Mouse (Mus musculus): ENCODE data around the gene Fbxw7. TPM values are rescaled to one million over a fixed set of nuclear protein-coding genes. Genes with fewer than 3 reads are reported as not detected.

Gene Fbxw7
- polyA plus RNA-seq, 1 experiment from 2014 or later, result 39.3 TPM

DNA sequence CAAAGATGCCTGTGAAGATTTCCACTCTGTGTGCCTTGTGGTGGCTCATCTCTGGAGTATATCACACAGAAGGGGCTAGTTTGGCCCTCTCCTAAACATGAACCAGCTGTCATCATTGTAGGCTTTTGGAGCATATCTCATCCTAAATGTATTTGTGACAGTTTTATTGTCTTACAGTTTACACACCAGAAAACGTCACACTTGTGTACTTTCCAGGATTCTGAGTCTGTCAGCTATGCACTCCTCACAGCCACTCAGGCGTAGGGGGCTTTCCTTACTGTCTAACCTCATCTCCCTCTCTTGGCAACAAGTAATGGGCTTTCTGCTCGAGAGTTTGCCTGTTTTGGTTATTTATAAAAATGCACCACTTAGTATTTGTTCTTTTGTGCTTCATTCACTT is 50.6 kb downstream of the Fbxw7 start:
- Histone ChIP-seq H3K4me3 (ENCODE audit: low read length) (no peak overlapping the region), H3K4me2 (ENCODE audit: low read length) (no peak overlapping the region), H3K4me1 (ENCODE audit: control insufficient read depth, insufficient read depth, low read depth, low read length) (no peaks in the 10 kb centered on the region), H3K27ac (ENCODE audit: low read depth, low read length) (no peak overlapping the region), H3K9me3 (ENCODE audit: control insufficient read depth, low read length) (no peaks in the 10 kb centered on the region), H3K36me3 (ENCODE audit: control insufficient read depth, insufficient read depth, low read length) (no peaks in the 10 kb centered on the region), H3K9ac (ENCODE audit: low read depth, low read length) (no peak overlapping the region), H3K27me3 (replicated peaks; ENCODE audit: control insufficient read depth, insufficient read depth, low read length) (no peaks in the 10 kb centered on the region)
- no peak for ATAC-seq
- 72% methylated on average over 3 of the region's 3 CpGs for WGBS

DNA sequence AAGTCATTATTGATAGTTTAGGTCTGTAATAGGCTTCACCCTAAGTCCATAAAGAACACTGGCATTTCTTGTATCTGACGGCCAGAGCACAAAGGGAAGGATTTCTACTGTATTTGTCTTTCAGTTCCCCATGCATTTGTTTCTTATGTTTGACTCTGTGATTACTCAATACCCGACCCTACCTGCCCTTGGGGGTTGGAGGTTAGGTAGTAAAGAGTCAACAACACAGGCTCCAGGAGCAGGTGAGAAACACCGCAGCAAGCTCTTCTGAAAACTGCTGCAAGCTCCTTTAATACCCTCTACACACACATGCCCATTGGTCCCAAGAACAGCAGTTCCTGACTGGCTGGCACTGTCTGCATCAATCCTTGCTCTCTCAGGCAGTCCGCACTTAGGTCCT is 51.8 kb downstream of the Fbxw7 start:
- Histone ChIP-seq H3K9ac (ENCODE audit: low read depth, low read length) (no peak overlapping the region), H3K27me3 (replicated peaks; ENCODE audit: control insufficient read depth, insufficient read depth, low read length) (no peaks in the 10 kb centered on the region), H3K4me2 (ENCODE audit: low read length) (no peak overlapping the region), H3K4me3 (ENCODE audit: low read length) (no peak overlapping the region), H3K9me3 (ENCODE audit: control insufficient read depth, low read length) (no peaks in the 10 kb centered on the region), H3K36me3 (ENCODE audit: control insufficient read depth, insufficient read depth, low read length) (no peaks in the 10 kb centered on the region), H3K27ac (ENCODE audit: low read depth, low read length) (no peak overlapping the region), H3K4me1 (ENCODE audit: control insufficient read depth, insufficient read depth, low read depth, low read length) (no peaks in the 10 kb centered on the region)
- ATAC-seq, result no peak
- 74% methylated on average over 4 of the region's 4 CpGs for WGBS

DNA sequence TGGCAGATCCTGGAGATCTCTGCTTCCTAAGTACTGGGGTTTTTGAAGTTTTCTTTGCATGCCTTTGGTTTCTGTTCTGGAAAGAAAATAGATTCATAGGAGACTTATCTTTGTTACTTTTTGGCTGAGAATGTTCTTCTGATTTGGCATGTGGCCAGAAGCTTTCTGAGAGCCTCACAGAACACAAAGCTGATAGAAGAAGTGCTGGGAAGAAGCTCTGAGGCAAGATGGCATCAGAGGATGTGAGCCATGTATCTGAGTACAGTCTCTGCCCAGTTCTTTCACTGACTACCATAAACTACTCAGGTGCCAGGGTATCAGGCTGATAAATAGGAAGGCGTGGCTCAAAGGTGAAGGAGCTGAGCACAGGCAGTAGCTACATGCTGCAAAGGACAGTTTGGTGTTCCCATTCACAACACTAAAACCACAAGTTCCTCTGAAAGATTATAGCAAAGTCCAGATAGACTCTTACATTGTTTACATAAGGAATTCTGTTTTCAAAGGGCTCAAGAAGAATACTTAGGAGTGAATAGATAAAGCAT is 52.4 kb downstream of the Fbxw7 start:
- no peaks in the 10 kb centered on the region for H3K4me1 ChIP-seq (ENCODE audit: control insufficient read depth, insufficient read depth, low read depth, low read length)
- no peak overlapping the region for H3K4me3 ChIP-seq (ENCODE audit: low read length)
- no peaks in the 10 kb centered on the region for H3K27me3 ChIP-seq (replicated peaks; ENCODE audit: control insufficient read depth, insufficient read depth, low read length)
- no peaks in the 10 kb centered on the region for H3K36me3 ChIP-seq (ENCODE audit: control insufficient read depth, insufficient read depth, low read length)
- H3K9me3 ChIP-seq (ENCODE audit: control insufficient read depth, low read length), result no peaks in the 10 kb centered on the region
- H3K4me2 ChIP-seq (ENCODE audit: low read length), result no peak overlapping the region
- 97% methylated on average over 1 of the region's 1 CpGs for WGBS
- H3K9ac ChIP-seq (ENCODE audit: low read depth, low read length), result no peak overlapping the region
- H3K27ac ChIP-seq (ENCODE audit: low read depth, low read length), result no peak overlapping the region
- ATAC-seq, result no peak

DNA sequence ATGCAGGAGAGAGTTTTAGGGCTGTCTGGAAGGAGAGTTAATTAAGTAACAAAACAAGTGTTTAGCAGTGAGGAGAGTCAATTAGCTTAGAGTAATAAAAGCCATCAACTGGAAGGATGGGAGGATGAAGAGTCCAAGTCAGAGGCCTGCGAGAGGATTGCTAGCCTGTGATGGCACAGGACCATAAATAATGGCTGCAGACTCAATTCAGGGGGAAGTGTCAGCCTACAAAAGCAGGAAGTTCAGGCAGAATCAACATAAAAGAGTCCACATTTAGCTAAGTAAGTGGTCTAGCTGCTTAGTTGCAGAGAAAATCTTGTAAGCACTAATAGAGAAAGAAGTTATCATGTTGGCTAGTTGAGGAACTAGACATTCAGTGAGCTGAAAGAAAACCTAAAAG is 52.9 kb downstream of the Fbxw7 start:
- no peak overlapping the region for H3K27ac ChIP-seq (ENCODE audit: low read depth, low read length)
- no peaks in the 10 kb centered on the region for H3K27me3 ChIP-seq (replicated peaks; ENCODE audit: control insufficient read depth, insufficient read depth, low read length)
- WGBS, result 27% methylated on average over 1 of the region's 1 CpGs
- no peak for ATAC-seq
- no peak overlapping the region for H3K4me2 ChIP-seq (ENCODE audit: low read length)
- no peaks in the 10 kb centered on the region for H3K9me3 ChIP-seq (ENCODE audit: control insufficient read depth, low read length)
- H3K4me3 ChIP-seq (ENCODE audit: low read length), result no peak overlapping the region
- H3K9ac ChIP-seq (ENCODE audit: low read depth, low read length), result no peak overlapping the region
- H3K36me3 ChIP-seq (ENCODE audit: control insufficient read depth, insufficient read depth, low read length), result no peaks in the 10 kb centered on the region
- H3K4me1 ChIP-seq (ENCODE audit: control insufficient read depth, insufficient read depth, low read depth, low read length), result no peaks in the 10 kb centered on the region

DNA sequence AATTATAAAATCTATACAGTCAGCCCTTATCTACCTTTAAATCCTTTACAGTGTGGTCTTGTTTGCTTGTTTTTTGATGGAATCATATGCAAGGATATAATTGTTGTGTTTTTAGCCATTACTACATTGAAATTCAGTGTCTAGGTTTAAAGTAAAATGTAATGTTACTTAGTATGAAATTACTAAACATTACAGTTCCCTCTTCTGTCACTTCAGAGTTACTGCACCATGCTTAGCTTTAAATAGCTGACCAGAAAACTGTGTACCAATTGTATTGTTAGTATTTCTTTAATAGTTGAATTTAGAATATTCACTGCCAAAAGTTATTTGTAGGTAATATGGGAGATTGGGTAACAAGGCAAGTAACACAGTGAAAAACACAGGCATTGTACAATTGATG is 55.1 kb downstream of the Fbxw7 start:
- Histone ChIP-seq H3K9ac (ENCODE audit: low read depth, low read length) (no peak overlapping the region), H3K4me1 (ENCODE audit: control insufficient read depth, insufficient read depth, low read depth, low read length) (no peaks in the 10 kb centered on the region), H3K27ac (ENCODE audit: low read depth, low read length) (no peak overlapping the region), H3K4me3 (ENCODE audit: low read length) (no peak overlapping the region), H3K27me3 (replicated peaks; ENCODE audit: control insufficient read depth, insufficient read depth, low read length) (no peaks in the 10 kb centered on the region), H3K36me3 (ENCODE audit: control insufficient read depth, insufficient read depth, low read length) (no peaks in the 10 kb centered on the region), H3K4me2 (ENCODE audit: low read length) (no peak overlapping the region), H3K9me3 (ENCODE audit: control insufficient read depth, low read length) (no peaks in the 10 kb centered on the region)
- no peak for ATAC-seq

DNA sequence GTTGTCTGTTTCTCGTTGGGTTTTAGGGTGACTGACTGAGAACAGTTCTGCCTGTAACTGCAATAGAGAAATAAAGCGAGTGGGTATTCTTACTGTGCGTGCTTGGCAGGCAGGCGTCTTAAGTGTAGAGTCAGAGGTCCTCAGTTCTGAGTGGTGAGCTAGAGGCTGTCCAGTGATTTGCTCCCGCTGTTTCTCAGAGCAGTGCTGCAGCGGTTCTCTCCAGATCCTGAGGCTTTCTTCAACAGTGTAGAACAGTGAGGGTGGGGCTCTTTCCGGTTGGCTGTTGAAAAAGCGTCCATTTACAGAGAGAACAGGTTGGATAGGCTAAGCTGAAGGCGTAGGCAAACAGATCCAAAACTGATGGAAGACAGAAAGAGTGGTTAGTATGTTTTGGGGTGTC is 60.2 kb downstream of the Fbxw7 start:
- H3K27ac ChIP-seq (ENCODE audit: low read depth, low read length), result no peak overlapping the region
- no peak overlapping the region for H3K4me2 ChIP-seq (ENCODE audit: low read length)
- H3K4me3 ChIP-seq (ENCODE audit: low read length), result no peak overlapping the region
- H3K9ac ChIP-seq (ENCODE audit: low read depth, low read length), result no peak overlapping the region
- no peaks in the 10 kb centered on the region for H3K27me3 ChIP-seq (replicated peaks; ENCODE audit: control insufficient read depth, insufficient read depth, low read length)
- 0 out of 2 replicates have a peak, but pooled peaks have one; percentile 20 for ATAC-seq
- no peaks in the 10 kb centered on the region for H3K36me3 ChIP-seq (ENCODE audit: control insufficient read depth, insufficient read depth, low read length)
- H3K9me3 ChIP-seq (ENCODE audit: control insufficient read depth, low read length), result no peaks in the 10 kb centered on the region
- no peaks in the 10 kb centered on the region for H3K4me1 ChIP-seq (ENCODE audit: control insufficient read depth, insufficient read depth, low read depth, low read length)
- WGBS, result 83% methylated on average over 9 of the region's 9 CpGs

DNA sequence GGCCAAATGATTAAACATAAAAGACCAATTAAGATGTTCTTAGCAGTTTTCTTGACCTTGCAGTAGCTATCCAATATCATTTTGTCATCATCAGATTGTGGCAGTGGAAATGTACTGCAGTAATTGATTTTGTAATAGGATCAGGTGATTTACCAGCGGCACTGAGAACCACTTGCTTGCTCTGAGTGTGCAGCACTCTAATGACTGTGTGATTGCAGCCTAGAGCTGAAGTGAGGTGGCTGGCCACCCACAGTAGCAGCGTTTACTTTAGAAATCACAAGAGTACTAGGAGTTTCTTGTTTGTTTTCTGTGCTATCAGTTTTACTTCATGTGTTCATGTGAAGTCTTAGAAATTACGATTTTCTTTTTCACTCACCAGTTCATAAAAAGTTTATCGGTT is 61.1 kb downstream of the Fbxw7 start:
- no peak overlapping the region for H3K27ac ChIP-seq (ENCODE audit: low read depth, low read length)
- no peaks in the 10 kb centered on the region for H3K36me3 ChIP-seq (ENCODE audit: control insufficient read depth, insufficient read depth, low read length)
- H3K9ac ChIP-seq (ENCODE audit: low read depth, low read length), result no peak overlapping the region
- ATAC-seq, result no peak
- 75% methylated on average over 4 of the region's 4 CpGs for WGBS
- H3K27me3 ChIP-seq (replicated peaks; ENCODE audit: control insufficient read depth, insufficient read depth, low read length), result no peaks in the 10 kb centered on the region
- H3K4me2 ChIP-seq (ENCODE audit: low read length), result no peak overlapping the region
- H3K4me3 ChIP-seq (ENCODE audit: low read length), result no peak overlapping the region
- no peaks in the 10 kb centered on the region for H3K4me1 ChIP-seq (ENCODE audit: control insufficient read depth, insufficient read depth, low read depth, low read length)
- H3K9me3 ChIP-seq (ENCODE audit: control insufficient read depth, low read length), result no peaks in the 10 kb centered on the region

DNA sequence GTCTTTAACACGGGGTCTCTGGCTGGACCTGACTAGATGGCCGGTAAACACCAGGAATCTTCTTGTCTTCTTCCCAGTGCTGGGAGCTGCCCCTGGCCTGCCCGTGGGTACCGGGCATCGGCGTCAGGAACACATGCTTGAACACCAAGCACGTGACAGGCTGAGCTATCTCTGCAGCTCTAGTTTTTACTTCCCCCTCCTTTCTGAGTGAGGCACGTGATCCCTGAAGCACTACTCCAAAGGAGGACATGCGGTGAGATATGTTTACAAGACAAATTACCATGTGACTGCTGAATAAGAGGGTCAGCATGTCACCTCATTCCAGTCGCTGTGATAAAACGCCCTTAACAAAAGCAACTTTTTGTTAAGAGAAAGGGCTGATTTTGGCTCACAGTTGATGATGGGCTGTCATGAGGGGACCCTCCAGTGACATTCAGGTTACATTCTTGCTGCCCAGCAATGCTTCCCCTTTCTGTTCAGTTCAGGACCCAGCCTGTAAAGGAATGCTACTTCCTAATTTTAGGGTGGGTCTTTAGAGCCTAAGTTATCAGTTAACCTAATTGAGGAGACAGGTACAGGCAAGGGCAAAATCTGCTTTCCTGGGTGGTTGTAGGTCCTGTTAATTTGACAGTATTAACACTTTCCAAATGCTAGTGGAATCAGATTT is 68.9 kb downstream of the Fbxw7 start:
- Histone ChIP-seq H3K4me3 (ENCODE audit: low read length) (no peak overlapping the region), H3K9me3 (ENCODE audit: control insufficient read depth, low read length) (no peaks in the 10 kb centered on the region), H3K9ac (ENCODE audit: low read depth, low read length) (no peak overlapping the region), H3K27ac (ENCODE audit: low read depth, low read length) (no peak overlapping the region), H3K27me3 (replicated peaks; ENCODE audit: control insufficient read depth, insufficient read depth, low read length) (no peaks in the 10 kb centered on the region), H3K4me1 (ENCODE audit: control insufficient read depth, insufficient read depth, low read depth, low read length) (no peaks in the 10 kb centered on the region), H3K36me3 (ENCODE audit: control insufficient read depth, insufficient read depth, low read length) (no peaks in the 10 kb centered on the region), H3K4me2 (ENCODE audit: low read length) (no peak overlapping the region)
- ATAC-seq, result no peak
- 41% methylated on average over 11 of the region's 11 CpGs for WGBS

DNA sequence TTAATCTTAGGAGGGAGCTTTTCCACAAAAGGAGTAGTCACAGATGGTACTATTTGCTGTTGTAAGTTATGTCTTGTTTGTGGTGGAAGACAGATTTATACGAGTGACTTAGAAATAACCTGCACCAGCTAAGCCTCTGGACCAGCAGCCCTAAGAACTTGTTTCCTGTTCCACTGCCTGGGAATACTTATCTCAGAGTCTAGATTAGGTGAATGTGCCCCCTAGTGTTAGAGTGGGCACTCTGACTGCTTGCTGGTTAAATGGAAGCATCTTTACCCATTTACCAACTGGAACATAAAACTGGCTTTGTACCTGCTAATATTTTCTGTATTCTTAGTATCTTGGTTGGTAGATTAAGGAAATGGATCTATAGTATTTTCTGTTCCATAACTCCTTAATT is 74.6 kb downstream of the Fbxw7 start:
- 63% methylated on average over 1 of the region's 1 CpGs for WGBS
- Histone ChIP-seq H3K27ac (ENCODE audit: low read depth, low read length) (no peak overlapping the region), H3K36me3 (ENCODE audit: control insufficient read depth, insufficient read depth, low read length) (no peaks in the 10 kb centered on the region), H3K4me1 (ENCODE audit: control insufficient read depth, insufficient read depth, low read depth, low read length) (no peaks in the 10 kb centered on the region), H3K9me3 (ENCODE audit: control insufficient read depth, low read length) (no peaks in the 10 kb centered on the region), H3K4me2 (ENCODE audit: low read length) (no peak overlapping the region), H3K4me3 (ENCODE audit: low read length) (no peak overlapping the region), H3K27me3 (replicated peaks; ENCODE audit: control insufficient read depth, insufficient read depth, low read length) (no peaks in the 10 kb centered on the region), H3K9ac (ENCODE audit: low read depth, low read length) (no peak overlapping the region)
- ATAC-seq, result no peak

Measured in hindbrain, embryonic 16.5 days (tissue).